Mouse (Mus musculus) myocyte (in vitro differentiated cells): ENCODE data around the gene Mlx.

ENCODE experiments used
- CEBPB ChIP-seq: IDR thresholded peaks from 2 replicates; pipeline ENCODE4 v1.6.1; 2011; ENCODE audit warnings: mild to moderate bottlenecking, moderate library complexity; ENCODE audit not compliant: poor library complexity, insufficient read depth, severe bottlenecking
- E2F4 ChIP-seq: IDR thresholded peaks from one replicate; pipeline ENCODE4 v1.6.1; 2011; ENCODE audit warnings: mild to moderate bottlenecking, control low read depth, moderate library complexity; ENCODE audit not compliant: insufficient read depth
- MAX ChIP-seq: IDR thresholded peaks from one replicate; pipeline ENCODE4 v1.6.1; 2011; ENCODE audit warnings: low read depth, mild to moderate bottlenecking, control low read depth
- MYOD1 ChIP-seq, 3 experiments: IDR thresholded peaks; one replicate each; pipeline ENCODE4 v1.6.1; 2011; ENCODE audit warnings: control low read depth in 2 of 3, low read depth in 2 of 3, mild to moderate bottlenecking in 2 of 3, moderate library complexity in 1 of 3; ENCODE audit not compliant: insufficient read length in 2 of 3, control insufficient read depth in 1 of 3
- MYOG ChIP-seq, 3 experiments: IDR thresholded peaks; one replicate each; pipeline ENCODE4 v1.6.1; 2011; ENCODE audit warnings: control low read depth in 2 of 3, low read depth in 2 of 3, mild to moderate bottlenecking in 2 of 3; ENCODE audit not compliant: insufficient read length in 2 of 3, control insufficient read depth in 1 of 3, insufficient read depth in 1 of 3
- POLR2A ChIP-seq: IDR thresholded peaks from one replicate; pipeline ENCODE4 v1.6.1; 2011; ENCODE audit warnings: low read depth, mild to moderate bottlenecking, control low read depth, moderate library complexity; ENCODE audit not compliant: insufficient read length
- POLR2AphosphoS2 ChIP-seq: IDR thresholded peaks from one replicate; pipeline ENCODE4 v1.6.1; 2011; ENCODE audit warnings: low read depth, control low read depth; ENCODE audit not compliant: insufficient read length
- REST ChIP-seq: IDR thresholded peaks from one replicate; pipeline ENCODE4 v1.6.1; 2011; ENCODE audit warnings: mild to moderate bottlenecking, control low read depth, moderate library complexity; ENCODE audit not compliant: insufficient read depth, insufficient read length
- SRF ChIP-seq: IDR thresholded peaks from one replicate; pipeline ENCODE4 v1.6.1; 2011; ENCODE audit warnings: low read depth; ENCODE audit not compliant: control insufficient read depth, insufficient read length
- TCF12 ChIP-seq: IDR thresholded peaks from one replicate; pipeline ENCODE4 v1.6.1; 2011; ENCODE audit warnings: mild to moderate bottlenecking, control low read depth; ENCODE audit not compliant: poor library complexity, insufficient read depth, severe bottlenecking
- TCF3 ChIP-seq: IDR thresholded peaks from one replicate; pipeline ENCODE4 v1.6.1; 2011; ENCODE audit warnings: low read depth, control low read depth; ENCODE audit not compliant: insufficient read length
- USF1 ChIP-seq: IDR thresholded peaks from one replicate; pipeline ENCODE4 v1.6.1; 2011; ENCODE audit warnings: low read depth, mild to moderate bottlenecking, control low read depth, moderate library complexity

DNA sequence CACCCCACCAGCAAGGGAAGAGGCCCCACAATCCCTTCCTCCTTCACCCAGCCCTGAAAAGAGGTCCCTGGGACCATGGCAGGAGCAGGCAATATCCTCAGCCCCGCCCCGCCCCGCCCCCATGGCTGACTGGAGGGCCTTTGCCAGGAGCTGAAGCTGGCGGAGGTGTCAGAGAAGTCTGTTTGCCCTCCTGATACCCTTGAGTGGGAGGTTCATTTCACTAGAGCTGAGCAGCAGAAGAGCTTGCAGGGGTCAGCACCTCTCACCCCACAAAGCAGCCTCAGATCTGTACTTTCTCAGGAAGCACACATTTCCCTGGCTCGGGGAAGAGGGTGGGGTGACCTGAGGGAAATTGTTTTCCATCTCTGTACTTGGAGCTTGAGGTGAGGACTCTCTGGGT is 28.4 kb upstream of the Mlx start:
- TF ChIP-seq TCF3 (no peak), MYOG (IDR thresholded peaks at IDR 0.05; ENCODE audit: control insufficient read depth in 1 of 3, insufficient read depth in 1 of 3, insufficient read length in 2 of 3, low read depth in 2 of 3) (no peak), POLR2AphosphoS2 (no peak), USF1 (no peak), POLR2A (no peak), MYOD1 (IDR thresholded peaks at IDR 0.05; ENCODE audit: control insufficient read depth in 1 of 3, insufficient read length in 2 of 3, low read depth in 2 of 3) (no peak), CEBPB (no peak), TCF12 (no peak), MAX (no peak), E2F4 (no peak), SRF (no peak), REST (no peak)
